Mouse (Mus musculus) left cerebral cortex, postnatal 36 days (tissue): ENCODE results near the gene 6030468B19Rik. TPM values are rescaled to one million over a fixed set of nuclear protein-coding genes. Genes with fewer than 3 reads are reported as not detected.
"Not testable (repeated sequence)": the region's sequence is repeated elsewhere in the genome, so short reads cannot be mapped to it uniquely, and the experiment has no call there.

Experiments used
- DNase-seq, 2 experiments: peaks; one replicate each; pipeline ENCODE4 v3.0.0; 2021 to 2022; ENCODE audit warnings: low spot score in 2 of 2, mixed read lengths in 1 of 2
- intact Hi-C: fragments of 180-260 bp; cut with DNase I; formaldehyde crosslinking; loops from one replicate; pipeline ENCODE4 v1.15.1; 2025
- total RNA-seq, 2 experiments: library from RNA; stranded (reverse); gene quantifications; 2 replicates each; pipeline ENCODE4 v1.2.3; 2021

6030468B19Rik gene
- total RNA-seq, 2 experiments from 2014 or later, result not detected

GRCm38 (mm10) chr11:117794035-117794551 lies 3.4 kb upstream of the 6030468B19Rik start:
- intact Hi-C loops, result loop anchor here (5.0 kb wide), 1 partner anchor 33 kb away; the partner anchor contains the start of genes Afmid and Tk1
- no peak for DNase-seq

GRCm38 (mm10) chr11:117796954-117797353 lies 506 bp upstream of the 6030468B19Rik start:
- intact Hi-C loops, result no loop called here
- DNase-seq, result no peak

- no peak for DNase-seq
- intact Hi-C loops, result no loop called here
Observed at GRCm38 (mm10) chr11:117798160-117798541, 691 bp downstream of the 6030468B19Rik start.

- intact Hi-C loops, result no loop called here
- no peak for DNase-seq
Observed at GRCm38 (mm10) chr11:117799174-117799573, 1.7 kb downstream of the 6030468B19Rik start.

- intact Hi-C loops, result no loop called here
- DNase-seq, result no peak
Observed at GRCm38 (mm10) chr11:117800038-117800437, 2.6 kb downstream of the 6030468B19Rik start.

- DNase-seq, result no peak
- intact Hi-C loops, result no loop called here
Observed at GRCm38 (mm10) chr11:117801650-117802049, 4.2 kb downstream of the 6030468B19Rik start.

GRCm38 (mm10) chr11:117803166-117803688 lies 5.8 kb downstream of the 6030468B19Rik start:
- intact Hi-C loops, result no loop called here

GRCm38 (mm10) chr11:117806781-117807180 lies 9.3 kb downstream of the 6030468B19Rik start:
- intact Hi-C loops, result no loop called here
- no peak for DNase-seq

More at GRCm38 (mm10) chr11:117803166-117803688, 5.8 kb downstream of the 6030468B19Rik start:
- DNase-seq, result no peak

GRCm38 (mm10) chr11:117809407-117810311 lies 12.2 kb downstream of the 6030468B19Rik start, which contains the start of the genes Gm20708 and Syngr2:
Gene Gm20708 (plus strand): TSS chr11:117809668.
Gene Syngr2 (plus strand): TSS chr11:117809668.
- intact Hi-C loops, result no loop called here

GRCm38 (mm10) chr11:117810401-117811046 lies 13.1 kb downstream of the 6030468B19Rik start:
- peak; percentile 38 to 54 for DNase-seq
- intact Hi-C loops, result no loop called here

More at GRCm38 (mm10) chr11:117809407-117810311, 12.2 kb downstream of the 6030468B19Rik start, which contains the start of the genes Gm20708 and Syngr2:
- DNase-seq, result peak in 1 of 2 experiments; percentile 35

- intact Hi-C loops, result no loop called here
- DNase-seq, result no peak
Observed at GRCm38 (mm10) chr11:117813867-117814266, 16.4 kb downstream of the 6030468B19Rik start.

- intact Hi-C loops, result no loop called here
- no peak for DNase-seq
Observed at GRCm38 (mm10) chr11:117814704-117815366, 17.4 kb downstream of the 6030468B19Rik start.

GRCm38 (mm10) chr11:117815850-117816249 lies 18.4 kb downstream of the 6030468B19Rik start:
- intact Hi-C loops, DNase-seq: not testable (repeated sequence)

- intact Hi-C loops, result no loop called here
- DNase-seq, result no peak
Observed at GRCm38 (mm10) chr11:117816389-117816996, 19.0 kb downstream of the 6030468B19Rik start.

GRCm38 (mm10) chr11:117819095-117819494 lies 21.6 kb downstream of the 6030468B19Rik start:
- intact Hi-C loops, result no loop called here
- DNase-seq, result no peak

GRCm38 (mm10) chr11:117820173-117820572 lies 22.7 kb downstream of the 6030468B19Rik start:
- no peak for DNase-seq
- intact Hi-C loops, result loop anchor here (5.0 to 10.0 kb wide), 3 partner anchors 113 to 585 kb away; no protein-coding TSS in a partner anchor

- no peak for DNase-seq
- intact Hi-C loops, result loop anchor here (2.0 to 10.0 kb wide), 4 partner anchors 115 to 587 kb away; no protein-coding TSS in a partner anchor
Observed at GRCm38 (mm10) chr11:117821868-117822267, 24.4 kb downstream of the 6030468B19Rik start.

GRCm38 (mm10) chr11:117822728-117823241 lies 25.3 kb downstream of the 6030468B19Rik start:
- no peak for DNase-seq
- intact Hi-C loops, result loop anchor here (2.0 to 10.0 kb wide), 4 partner anchors 115 to 588 kb away; no protein-coding TSS in a partner anchor
